Comparison of ENCODE assay signal across 8 mouse cellular contexts in the genomic region with DNA sequence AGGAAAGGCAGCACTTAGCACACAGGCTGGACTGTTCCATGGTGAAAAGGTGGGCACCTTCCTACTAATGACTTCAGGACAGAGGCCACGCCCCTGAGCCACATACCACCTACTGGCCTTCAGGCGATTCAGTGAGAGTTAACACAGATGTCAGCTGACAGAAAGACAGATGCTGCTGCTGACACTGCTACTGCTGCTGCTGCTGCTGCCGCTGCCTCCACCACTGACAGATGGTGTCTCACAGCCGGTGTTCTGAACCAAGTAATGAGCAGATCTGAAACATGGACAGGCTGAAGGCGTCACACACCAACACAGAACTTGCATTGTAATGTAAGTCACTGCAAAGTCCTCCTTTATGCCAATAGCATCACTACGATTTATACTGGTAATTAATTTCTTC.
DNase-seq lines count a peak whose midpoint lies in the region; ATAC-seq and TF ChIP-seq lines count a peak whose summit lies in the region.

No protein-coding gene starts in this region.

- no peak overlapping the region for H3K4me2 ChIP-seq in hindbrain, postnatal 0 days (ENCODE audit: low read depth, low read length)

- DNase-seq in adrenal gland, adult 2 months, result peak; percentile 60
- DNase-seq in embryo, embryonic 9.5 days (ENCODE audit: extremely low spot score), result peak; percentile 24
- DNase-seq in hindbrain, postnatal 0 days (ENCODE audit: low spot score), result peak; percentile 70
- DNase-seq in midbrain, embryonic 10.5 days (ENCODE audit: low spot score), result peak; percentile 17
- DNase-seq in thymus, postnatal 4 days, result no peak
- no peak for DNase-seq in gastrocnemius, adult 2 months
- DNase-seq in lung, adult 2 months, result no peak

- H3K9me3 ChIP-seq in hindbrain, postnatal 0 days (ENCODE audit: low read length), result no peaks in the 10 kb centered on the region
- no peaks in the 10 kb centered on the region for H3K9me3 ChIP-seq in midbrain, embryonic 10.5 days (replicated peaks)

- intact Hi-C loops in gastrocnemius, adult 2 months (cut with DNase I), result no loop called here

- 0 out of 2 replicates have a peak overlapping the region, but pooled peaks have one; percentile 36 for H3K27ac ChIP-seq in hindbrain, postnatal 0 days
- H3K27ac ChIP-seq in midbrain, embryonic 10.5 days (replicated peaks), result 0 out of 2 replicates have a peak overlapping the region, but pooled peaks have one; percentile 1
- H3K27ac ChIP-seq in gastrocnemius, adult 2 months, result no peak overlapping the region

- WGBS in hindbrain, postnatal 0 days, result 24% methylated on average over 6 of the region's 6 CpGs
- 70% methylated on average over 6 of the region's 6 CpGs for WGBS in midbrain, embryonic 10.5 days
- 64% methylated on average over 6 of the region's 6 CpGs for WGBS in lung, adult 2 months

- 0 out of 2 replicates have a peak, but pooled peaks cover 7% of the 10 kb centered on the region for H3K4me1 ChIP-seq in hindbrain, postnatal 0 days (ENCODE audit: insufficient read depth, low read length)
- no peaks in the 10 kb centered on the region for H3K4me1 ChIP-seq in midbrain, embryonic 10.5 days
- no peaks in the 10 kb centered on the region for H3K4me1 ChIP-seq in lung, adult 2 months (ENCODE audit: control insufficient read depth, insufficient read depth, low read length)

- no peaks in the 10 kb centered on the region for H3K36me3 ChIP-seq in hindbrain, postnatal 0 days (ENCODE audit: insufficient read depth, low read length)
- no peaks in the 10 kb centered on the region for H3K36me3 ChIP-seq in midbrain, embryonic 10.5 days

- H3K4me3 ChIP-seq in hindbrain, postnatal 0 days (ENCODE audit: low read length), result no peak overlapping the region
- H3K4me3 ChIP-seq in midbrain, embryonic 10.5 days, result no peak overlapping the region
- H3K4me3 ChIP-seq in gastrocnemius, adult 2 months, result no peak overlapping the region
- H3K4me3 ChIP-seq in lung, adult 2 months (replicated peaks; ENCODE audit: extremely low read depth, low read depth, low read length), result no peak overlapping the region

- peak; percentile 86 for ATAC-seq in hindbrain, postnatal 0 days
- no peak for ATAC-seq in activated CD4-positive, CD25-positive, alpha-beta regulatory T cell, adult 4 months

- no peaks in the 10 kb centered on the region for H3K27me3 ChIP-seq in hindbrain, postnatal 0 days (ENCODE audit: insufficient read depth, low read length)
- H3K27me3 ChIP-seq in midbrain, embryonic 10.5 days (ENCODE audit: low read depth, poor library complexity, severe bottlenecking), result no peaks in the 10 kb centered on the region

- no peak overlapping the region for H3K9ac ChIP-seq in hindbrain, postnatal 0 days (replicated peaks; ENCODE audit: low read length)

- TF ChIP-seq CTCF in hindbrain, postnatal 0 days (IDR thresholded peaks at IDR 0.05; ENCODE audit: low read depth), result no peak
- TF ChIP-seq CTCF in gastrocnemius, adult 2 months (IDR thresholded peaks at IDR 0.05), result no peak
- no peak for TF ChIP-seq CTCF in lung, adult 2 months (IDR thresholded peaks at IDR 0.05; ENCODE audit: insufficient read depth, low read length)

- TF ChIP-seq POLR2A in lung, adult 2 months (IDR thresholded peaks at IDR 0.05; ENCODE audit: borderline replicate concordance, extremely low read depth, low read depth, low read length), result no peak

Comparison
In these comparisons a context has a peak if more than half of its experiments do, and no peak if none do; other contexts are left out.
1. DNase-seq: peak in adrenal gland, adult 2 months (single experiment), embryo, embryonic 9.5 days (single experiment), hindbrain, postnatal 0 days (single experiment) and midbrain, embryonic 10.5 days (single experiment); none in thymus, postnatal 4 days (single experiment), gastrocnemius, adult 2 months (single experiment) and lung, adult 2 months (single experiment).